18 mouse cellular contexts compared by ENCODE assay signal in genomic region chr15:12565281-12565680, GRCm38 (mm10).
DNase-seq lines count a peak whose midpoint lies in the region; ATAC-seq and TF ChIP-seq lines count a peak whose summit lies in the region.
"Had no signal": no experiment of that assay in that cellular context is flagged by ENCODE, and none has a peak within 500 bp of the region (broad histone marks: within the 10 kb centered on the region; RNA-seq: fewer than 3 reads in every experiment).

No protein-coding gene starts in this region.

- no peak overlapping the region for H3K4me3 ChIP-seq in heart, embryonic 10.5 days
- no peak overlapping the region for H3K4me3 ChIP-seq in lung, embryonic 14.5 days (ENCODE audit: low read depth, low read length)
- no peak overlapping the region for H3K4me3 ChIP-seq in lung, adult 2 months (replicated peaks; ENCODE audit: extremely low read depth, low read depth, low read length)
- no peak overlapping the region for H3K4me3 ChIP-seq in layer of hippocampus, adult 2 months
- H3K4me3 ChIP-seq: hindbrain, embryonic 15.5 days; midbrain, embryonic 15.5 days had no signal

- no peak for ATAC-seq in lung, embryonic 14.5 days (ENCODE audit: insufficient read depth)
- ATAC-seq in granulocyte monocyte progenitor cell, adult 5-6 weeks (replicated peaks; ENCODE audit: poor library complexity, severe bottlenecking): peak; percentile 91
- ATAC-seq in megakaryocyte progenitor cell, adult 5-6 weeks (replicated peaks; ENCODE audit: poor library complexity): peak; percentile 85
- ATAC-seq: intestine, postnatal 0 days; midbrain, embryonic 15.5 days had no signal

- H3K9ac ChIP-seq in lung, embryonic 14.5 days: no peak overlapping the region
- H3K9ac ChIP-seq: hindbrain, embryonic 15.5 days; midbrain, embryonic 15.5 days had no signal

- H3K27ac ChIP-seq in heart, embryonic 10.5 days: no peak overlapping the region
- no peak overlapping the region for H3K27ac ChIP-seq in lung, embryonic 14.5 days (ENCODE audit: low read depth)
- H3K27ac ChIP-seq in layer of hippocampus, adult 2 months: no peak overlapping the region
- H3K27ac ChIP-seq: hindbrain, embryonic 15.5 days; macrophage; midbrain, embryonic 15.5 days had no signal

- H3K4me1 ChIP-seq in heart, embryonic 10.5 days: peaks cover 19% of the 10 kb centered on the region
- H3K4me1 ChIP-seq in lung, embryonic 14.5 days (ENCODE audit: insufficient read depth): 0 out of 2 replicates have a peak, but pooled peaks cover 2% of the 10 kb centered on the region
- no peaks in the 10 kb centered on the region; the same call in 1 of the 2 replicates for H3K4me1 ChIP-seq in lung, adult 2 months (ENCODE audit: control insufficient read depth, insufficient read depth, low read length)
- H3K4me1 ChIP-seq: hindbrain, embryonic 15.5 days; midbrain, embryonic 15.5 days had no signal

- 75% methylated on average over 8 of the region's 8 CpGs for WGBS in heart, embryonic 10.5 days
- WGBS in lung, embryonic 14.5 days: 39% methylated on average over 8 of the region's 8 CpGs
- WGBS in lung, adult 2 months: 31% methylated on average over 8 of the region's 8 CpGs

- peak; percentile 25 to 58 for DNase-seq in heart, adult 18-20 months
- no peak for DNase-seq in heart, embryonic 10.5 days (ENCODE audit: low spot score)
- DNase-seq in lung, embryonic 14.5 days: peak; percentile 55
- DNase-seq in lung, adult 2 months: no peak
- DNase-seq in layer of hippocampus, adult 2 months (ENCODE audit: low spot score in 2 of 2): no peak
- DNase-seq in right cerebral cortex, postnatal 14 days: no peak
- DNase-seq: adrenal gland, postnatal 25 days; cerebellum, postnatal 25 days; gastrocnemius, postnatal 25 days; liver; thymus, adult 18-20 months had no signal

- no peaks in the 10 kb centered on the region for H3K27me3 ChIP-seq in heart, embryonic 10.5 days (ENCODE audit: insufficient read depth, poor library complexity, severe bottlenecking)
- H3K27me3 ChIP-seq in lung, embryonic 14.5 days (ENCODE audit: insufficient read depth, low read length): no peaks in the 10 kb centered on the region
- H3K27me3 ChIP-seq: hindbrain, embryonic 15.5 days; midbrain, embryonic 15.5 days had no signal

- H3K9me3 ChIP-seq in heart, embryonic 10.5 days: no peaks in the 10 kb centered on the region
- H3K9me3 ChIP-seq in lung, embryonic 14.5 days (ENCODE audit: low read depth, low read length): no peaks in the 10 kb centered on the region
- H3K9me3 ChIP-seq: G1E; hindbrain, embryonic 15.5 days; midbrain, embryonic 15.5 days had no signal

- H3K4me2 ChIP-seq in lung, embryonic 14.5 days: no peak overlapping the region
- H3K4me2 ChIP-seq: hindbrain, embryonic 15.5 days; midbrain, embryonic 15.5 days had no signal

- TF ChIP-seq CTCF in lung, embryonic 14.5 days (IDR thresholded peaks at IDR 0.05; ENCODE audit: low read depth): no peak
- TF ChIP-seq CTCF in lung, adult 2 months (IDR thresholded peaks at IDR 0.05; ENCODE audit: insufficient read depth, low read length): no peak
- TF ChIP-seq CTCF in layer of hippocampus, adult 2 months (conservative IDR thresholded peaks at IDR 0.05): no peak

- no peaks in the 10 kb centered on the region for H3K36me3 ChIP-seq in heart, embryonic 10.5 days
- no peaks in the 10 kb centered on the region for H3K36me3 ChIP-seq in lung, embryonic 14.5 days (ENCODE audit: insufficient read depth)
- H3K36me3 ChIP-seq: G1E; hindbrain, embryonic 15.5 days; midbrain, embryonic 15.5 days had no signal

- no peak for TF ChIP-seq POLR2A in lung, adult 2 months (IDR thresholded peaks at IDR 0.05; ENCODE audit: borderline replicate concordance, extremely low read depth, low read depth, low read length)

Comparison
In these comparisons a context has a peak if more than half of its experiments do, and no peak if none do; other contexts are left out.
1. DNase-seq: peak in heart, adult 18-20 months (2 of 2) and lung, embryonic 14.5 days (single experiment); none in heart, embryonic 10.5 days (single experiment), lung, adult 2 months (single experiment), layer of hippocampus, adult 2 months (0 of 2) and right cerebral cortex, postnatal 14 days (single experiment).